Mouse (Mus musculus): ENCODE data around the gene Shroom3.

- TF ChIP-seq POLR2A (IDR thresholded peaks at IDR 0.05; ENCODE audit: borderline replicate concordance, low read depth, low read length): no peak
- TF ChIP-seq CTCF (IDR thresholded peaks at IDR 0.05; ENCODE audit: low read depth, low read length): no peak
These were observed 325.0 kb downstream of the Shroom3 start for GRCm38 (mm10) chr5:93008256-93008655.

All from bone marrow macrophage, adult 2 months (primary cell).